Mouse (Mus musculus) heart, adult 8-10 months (tissue): ENCODE results near the gene Ppp1r14c. TPM values are rescaled to one million over a fixed set of nuclear protein-coding genes. Genes with fewer than 3 reads are reported as not detected.
"Not testable (repeated sequence)": the region's sequence is repeated elsewhere in the genome, so short reads cannot be mapped to it uniquely, and the experiment has no call there.

Experiments used
- DNase-seq: peaks from one replicate; pipeline ENCODE4 v3.0.0; 2022; ENCODE audit warnings: low spot score
- total RNA-seq, 4 experiments: library from RNA; stranded (reverse); gene quantifications; 2 replicates each; pipeline ENCODE4 v1.2.4; 2022

Ppp1r14c gene
- total RNA-seq, 4 experiments from 2014 or later, result 108 to 192 (median 161) TPM

- no peak for DNase-seq
These were observed 36.4 kb downstream of the Ppp1r14c start for GRCm38 (mm10) chr10:3402284-3402683.

GRCm38 (mm10) chr10:3403416-3404137 is 37.7 kb downstream of the Ppp1r14c start:
- no peak for DNase-seq

GRCm38 (mm10) chr10:3404362-3404761 is 38.5 kb downstream of the Ppp1r14c start:
- DNase-seq, result no peak

GRCm38 (mm10) chr10:3406280-3406679 is 40.4 kb downstream of the Ppp1r14c start:
- DNase-seq, result no peak

- DNase-seq, result no peak
These were observed 42.3 kb downstream of the Ppp1r14c start for GRCm38 (mm10) chr10:3408036-3408661.

GRCm38 (mm10) chr10:3408699-3409098 is 42.8 kb downstream of the Ppp1r14c start:
- DNase-seq, result no peak

- no peak for DNase-seq
These were observed 45.4 kb downstream of the Ppp1r14c start for GRCm38 (mm10) chr10:3411222-3411621.

GRCm38 (mm10) chr10:3411639-3412038 is 45.8 kb downstream of the Ppp1r14c start:
- DNase-seq, result no peak

GRCm38 (mm10) chr10:3414813-3415212 is 49.0 kb downstream of the Ppp1r14c start:
- DNase-seq, result peak; percentile 72

GRCm38 (mm10) chr10:3416565-3416964 is 50.7 kb downstream of the Ppp1r14c start:
- peak; percentile 36 for DNase-seq

- no peak for DNase-seq
These were observed 51.6 kb downstream of the Ppp1r14c start for GRCm38 (mm10) chr10:3417408-3417807.

GRCm38 (mm10) chr10:3424016-3424415 is 58.2 kb downstream of the Ppp1r14c start:
- DNase-seq, result no peak

GRCm38 (mm10) chr10:3427689-3428399 is 62.0 kb downstream of the Ppp1r14c start:
- no peak for DNase-seq

GRCm38 (mm10) chr10:3434848-3435474 is 69.1 kb downstream of the Ppp1r14c start:
- no peak for DNase-seq

- DNase-seq, result no peak
These were observed 75.0 kb downstream of the Ppp1r14c start for GRCm38 (mm10) chr10:3440722-3441471.

- DNase-seq, result not testable (repeated sequence)
These were observed 80.9 kb downstream of the Ppp1r14c start for GRCm38 (mm10) chr10:3446748-3447147.

GRCm38 (mm10) chr10:3448699-3449098 is 82.8 kb downstream of the Ppp1r14c start:
- DNase-seq, result no peak

GRCm38 (mm10) chr10:3451930-3452329 is 86.1 kb downstream of the Ppp1r14c start:
- DNase-seq, result no peak

GRCm38 (mm10) chr10:3452822-3453475 is 87.1 kb downstream of the Ppp1r14c start:
- DNase-seq, result no peak

- no peak for DNase-seq
These were observed 92.8 kb downstream of the Ppp1r14c start for GRCm38 (mm10) chr10:3458686-3459085.

GRCm38 (mm10) chr10:3460841-3461240 is 95.0 kb downstream of the Ppp1r14c start:
- no peak for DNase-seq
